Mouse (Mus musculus) embryonic fibroblast, embryonic 13.5 days (primary cell): ENCODE data around the gene Col6a6.

Experiments used
- CTCF ChIP-seq: IDR thresholded peaks from 2 replicates; pipeline ENCODE4 v1.5.1; 2011; ENCODE audit warnings: mild to moderate bottlenecking, control low read depth, low read length, moderate library complexity, borderline replicate concordance; ENCODE audit not compliant: insufficient read depth
- POLR2A ChIP-seq: IDR thresholded peaks from 2 replicates; pipeline ENCODE4 v1.6.1; 2011; ENCODE audit warnings: low read depth, mild to moderate bottlenecking, control low read depth, low read length, moderate library complexity

DNA sequence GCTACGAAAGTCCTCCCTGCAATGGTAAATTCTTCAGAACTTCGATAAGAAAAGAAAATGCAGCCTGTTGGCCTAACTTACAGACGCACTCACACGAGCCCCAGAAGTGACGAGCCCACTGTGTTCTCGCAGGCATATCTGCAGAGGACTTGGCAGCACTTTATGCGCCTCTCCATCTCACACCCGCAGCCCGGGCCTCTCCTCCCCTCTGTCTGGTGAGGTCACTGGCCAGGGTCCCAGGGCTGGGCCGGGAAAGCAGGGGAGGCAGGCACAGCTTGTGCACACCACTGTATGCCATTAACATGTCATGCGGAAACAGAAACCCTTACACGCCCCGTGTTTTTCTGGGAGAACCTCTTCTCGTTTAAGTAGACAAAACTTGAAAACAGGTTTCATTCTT, 43.7 kb upstream of the Col6a6 start:
- TF ChIP-seq CTCF (no peak), POLR2A (no peak)
